Mouse (Mus musculus): ENCODE measurements at regions not wholly inside any gene's neighbourhood (a gene's known extent, or its start where the extent isn't known, plus 50 kb on each side); places are given as distances from the start of the nearest gene placed in this dataset.

GRCm38 (mm10) chr10:38907835-38908234 lies 57.5 kb upstream of the Lama4 start:
- Histone ChIP-seq H3K9ac (no peak overlapping the region), H3K27me3 (replicated peaks) (no peaks in the 10 kb centered on the region), H3K4me1 (peaks cover 10% of the 10 kb centered on the region; the same call in 1 of the 2 replicates), H3K27ac (peak overlapping the region; percentile 92), H3K4me2 (no peak overlapping the region), H3K4me3 (replicated peaks) (no peak overlapping the region), H3K36me3 (no peaks in the 10 kb centered on the region), H3K9me3 (no peaks in the 10 kb centered on the region)
- 57% methylated on average over 2 of the region's 2 CpGs for WGBS
- no peak for ATAC-seq (ENCODE audit: insufficient read depth, low FRiP score, low read depth)

- WGBS = 26% methylated on average over 9 of the region's 9 CpGs
- no peaks in the 10 kb centered on the region for H3K27me3 ChIP-seq (replicated peaks)
- ATAC-seq (ENCODE audit: insufficient read depth, low FRiP score, low read depth) = peak; percentile 93
- H3K4me1 ChIP-seq = peaks cover 10% of the 10 kb centered on the region; the same call in 1 of the 2 replicates
- no peak overlapping the region for H3K4me3 ChIP-seq (replicated peaks)
- H3K9ac ChIP-seq = no peak overlapping the region
- H3K4me2 ChIP-seq = no peak overlapping the region
- H3K36me3 ChIP-seq = no peaks in the 10 kb centered on the region
- H3K9me3 ChIP-seq = no peaks in the 10 kb centered on the region
- H3K27ac ChIP-seq = peak overlapping the region; percentile 92
These were observed 57.0 kb upstream of the Lama4 start for GRCm38 (mm10) chr10:38908277-38908676.

- Histone ChIP-seq H3K4me3 (replicated peaks) (no peak overlapping the region), H3K27me3 (replicated peaks) (no peaks in the 10 kb centered on the region), H3K9me3 (no peaks in the 10 kb centered on the region), H3K4me2 (no peak overlapping the region), H3K36me3 (no peaks in the 10 kb centered on the region), H3K9ac (no peak overlapping the region), H3K27ac (peak overlapping the region; percentile 92), H3K4me1 (peaks cover 10% of the 10 kb centered on the region; the same call in 1 of the 2 replicates)
- WGBS = 30% methylated on average over 1 of the region's 1 CpGs
- no peak for ATAC-seq (ENCODE audit: insufficient read depth, low FRiP score, low read depth)
These were observed 56.1 kb upstream of the Lama4 start for GRCm38 (mm10) chr10:38909152-38909732.

- no peaks in the 10 kb centered on the region for H3K36me3 ChIP-seq
- peak overlapping the region; percentile 44; the same call in 1 of the 2 replicates for H3K27ac ChIP-seq
- no peaks in the 10 kb centered on the region for H3K27me3 ChIP-seq (replicated peaks)
- 40% methylated on average over 2 of the region's 2 CpGs for WGBS
- peaks cover 10% of the 10 kb centered on the region; the same call in 1 of the 2 replicates for H3K4me1 ChIP-seq
- H3K9ac ChIP-seq = no peak overlapping the region
- H3K4me2 ChIP-seq = no peak overlapping the region
- no peaks in the 10 kb centered on the region for H3K9me3 ChIP-seq
- no peak for ATAC-seq (ENCODE audit: insufficient read depth, low FRiP score, low read depth)
- no peak overlapping the region for H3K4me3 ChIP-seq (replicated peaks)
These were observed 55.5 kb upstream of the Lama4 start for GRCm38 (mm10) chr10:38909843-38910242.

- no peak for ATAC-seq (ENCODE audit: insufficient read depth, low FRiP score, low read depth)
- no peak overlapping the region for H3K4me3 ChIP-seq (replicated peaks)
- H3K36me3 ChIP-seq = no peaks in the 10 kb centered on the region
- H3K4me1 ChIP-seq = peaks cover 8% of the 10 kb centered on the region; the same call in 1 of the 2 replicates
- no peak overlapping the region for H3K27ac ChIP-seq
- no peak overlapping the region for H3K4me2 ChIP-seq
- no peak overlapping the region for H3K9ac ChIP-seq
- H3K9me3 ChIP-seq = no peaks in the 10 kb centered on the region
- WGBS = 95% methylated on average over 2 of the region's 2 CpGs
- H3K27me3 ChIP-seq (replicated peaks) = no peaks in the 10 kb centered on the region
These were observed 52.3 kb upstream of the Lama4 start for GRCm38 (mm10) chr10:38913013-38913412.
